Mouse (Mus musculus) heart, embryonic 14.5 days (tissue): ENCODE results near the gene Shf. TPM values are rescaled to one million over a fixed set of nuclear protein-coding genes. Genes with fewer than 3 reads are reported as not detected.

Experiments used
- ATAC-seq: fragments of 200-750 bp; cut with Nextera tagmentation; 2 replicates; pipeline ENCODE4 v1.8.0; 2017; ENCODE audit warnings: low read depth, moderate TSS enrichment; ENCODE audit not compliant: insufficient number of reproducible peaks, insufficient read depth, low FRiP score
- H3K27ac ChIP-seq, 2 experiments: fragments of 200-500 bp in 1 of 2; fragments of 300-500 bp in 1 of 2; sonication (generic) in 1 of 2; replicated peaks in 1 of 2; 2 replicates each; pipeline ENCODE4 v1.5.1; 2012 to 2014; ENCODE audit warnings: low read depth in 2 of 2, low read length in 2 of 2, control low read depth in 1 of 2, mild to moderate bottlenecking in 1 of 2, mixed read lengths in 1 of 2; ENCODE audit not compliant: control insufficient read depth in 1 of 2, insufficient read depth in 1 of 2
- H3K27me3 ChIP-seq: fragments of 300-500 bp; sonication (generic); 2 replicates; pipeline ENCODE4 v1.6.1; 2014; ENCODE audit warnings: mild to moderate bottlenecking, low read length, control low read depth; ENCODE audit not compliant: control insufficient read depth, insufficient read depth
- H3K36me3 ChIP-seq: fragments of 300-500 bp; sonication (generic); 2 replicates; pipeline ENCODE4 v1.6.1; 2014; ENCODE audit warnings: mild to moderate bottlenecking, control low read depth, low read length, mixed read lengths; ENCODE audit not compliant: control insufficient read depth, insufficient read depth
- H3K4me1 ChIP-seq, 2 experiments: fragments of 200-500 bp in 1 of 2; fragments of 300-500 bp in 1 of 2; sonication (generic) in 1 of 2; 2 replicates each; pipeline ENCODE4 v1.6.1; 2012 to 2014; ENCODE audit warnings: low read length in 2 of 2, control low read depth in 1 of 2, mixed read lengths in 1 of 2; ENCODE audit not compliant: control insufficient read depth in 2 of 2, insufficient read depth in 2 of 2
- H3K4me2 ChIP-seq: fragments of 300-500 bp; sonication (generic); 2 replicates; pipeline ENCODE4 v1.6.1; 2014; ENCODE audit warnings: mild to moderate bottlenecking, low read length
- H3K4me3 ChIP-seq, 2 experiments: fragments of 200-500 bp in 1 of 2; fragments of 300-500 bp in 1 of 2; sonication (generic) in 1 of 2; 2 replicates each; pipeline ENCODE4 v1.5.1; 2012 to 2014; ENCODE audit warnings: low read length in 2 of 2, mild to moderate bottlenecking in 2 of 2, control low read depth in 1 of 2, low read depth in 1 of 2, moderate library complexity in 1 of 2; ENCODE audit not compliant: control insufficient read depth in 1 of 2, insufficient read depth in 1 of 2
- H3K9ac ChIP-seq: fragments of 300-500 bp; sonication (generic); 2 replicates; pipeline ENCODE4 v1.6.1; 2014; ENCODE audit warnings: mild to moderate bottlenecking, low read length
- H3K9me3 ChIP-seq: fragments of 300-500 bp; sonication (generic); 2 replicates; pipeline ENCODE4 v1.6.1; 2016; ENCODE audit warnings: low read length, control low read depth; ENCODE audit not compliant: control insufficient read depth
- WGBS: fragments of 180-500 bp; shearing (Covaris S2); extraction: QIAGEN DNeasy Blood & Tissue Kit; methylation state at CpG from one replicate; pipeline ENCODE4 v1.1.7; 2014; 5-methylcytosine and 5-hydroxymethylcytosine counted together
- polyA plus RNA-seq: library from polyadenylated mRNA; unstranded; fragments of >200 nt; fragmentation: Nextera tagmentation; extraction: Ambion mirVana; gene quantifications from 2 replicates; pipeline ENCODE4 v1.2.1, GENCODE M21; 2014

Gene Shf
- polyA plus RNA-seq, 1 experiment from 2014 or later: 3.6 TPM

GRCm38 (mm10) chr2:122375391-122375991 is 6.5 kb upstream of the Shf start:
- no peaks in the 10 kb centered on the region for H3K27me3 ChIP-seq
- H3K36me3 ChIP-seq: no peaks in the 10 kb centered on the region
- H3K27ac ChIP-seq: peak overlapping the region; percentile 90 to 95
- H3K9ac ChIP-seq: peak overlapping the region; percentile 80
- H3K9me3 ChIP-seq: no peaks in the 10 kb centered on the region
- peaks cover 3 to 6% of the 10 kb centered on the region in 2 experiments for H3K4me1 ChIP-seq
- H3K4me3 ChIP-seq: peak overlapping the region; percentile 79 to 98
- H3K4me2 ChIP-seq: peak overlapping the region; percentile 69
- peak; percentile 89 for ATAC-seq
- under 1% methylated on average over 32 of the region's 32 CpGs for WGBS

GRCm38 (mm10) chr2:122374666-122375331 is 5.8 kb upstream of the Shf start:
- Histone ChIP-seq H3K4me1 (peaks cover 2 to 3% of the 10 kb centered on the region in 2 experiments; a peak in 3 of 4 replicates), H3K9ac (peak overlapping the region; percentile 73), H3K27ac (no peak overlapping the region), H3K27me3 (no peaks in the 10 kb centered on the region), H3K36me3 (no peaks in the 10 kb centered on the region), H3K4me3 (peak overlapping the region; percentile 54 to 79), H3K9me3 (no peaks in the 10 kb centered on the region), H3K4me2 (peak overlapping the region; percentile 69)
- no peak for ATAC-seq
- WGBS: 23% methylated on average over 23 of the region's 23 CpGs

DNA sequence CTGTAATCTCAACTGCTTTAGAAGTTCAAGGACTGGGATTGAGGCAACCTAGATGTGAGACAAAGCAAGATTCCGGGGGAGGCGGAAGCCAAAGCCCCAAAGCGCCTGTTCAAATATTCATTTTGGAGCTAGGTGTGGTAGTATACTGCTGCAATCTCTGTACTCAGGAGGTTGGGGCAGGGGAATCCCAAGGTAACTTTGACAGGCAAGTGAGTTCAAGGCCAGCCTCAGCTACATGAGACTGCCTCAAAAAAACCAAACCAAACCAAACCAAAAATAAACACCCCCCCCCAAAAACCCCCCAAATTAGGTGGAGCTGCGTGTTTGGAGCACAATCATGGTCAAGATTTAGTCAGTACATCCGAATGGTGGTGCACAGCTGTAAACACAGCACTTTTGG is 5.0 kb upstream of the Shf start:
- Histone ChIP-seq H3K4me1 (peaks cover 6% of the 10 kb centered on the region in 2 experiments; a peak in 3 of 4 replicates), H3K4me3 (no peak overlapping the region), H3K36me3 (no peaks in the 10 kb centered on the region), H3K27me3 (no peaks in the 10 kb centered on the region), H3K4me2 (no peak overlapping the region), H3K27ac (no peak overlapping the region), H3K9ac (no peak overlapping the region), H3K9me3 (no peaks in the 10 kb centered on the region)
- ATAC-seq: no peak
- WGBS: 80% methylated on average over 5 of the region's 5 CpGs

GRCm38 (mm10) chr2:122372541-122372940 is 3.6 kb upstream of the Shf start:
- 75% methylated on average over 1 of the region's 1 CpGs for WGBS

GRCm38 (mm10) chr2:122372067-122372466 is 3.1 kb upstream of the Shf start:
- 66% methylated on average over 3 of the region's 3 CpGs for WGBS
- Histone ChIP-seq H3K9ac (no peak overlapping the region), H3K4me2 (no peak overlapping the region), H3K4me1 (peaks cover 13 to 14% of the 10 kb centered on the region in 2 experiments), H3K9me3 (no peaks in the 10 kb centered on the region), H3K27ac (no peak overlapping the region), H3K4me3 (no peak overlapping the region), H3K36me3 (no peaks in the 10 kb centered on the region), H3K27me3 (no peaks in the 10 kb centered on the region)
- no peak for ATAC-seq

More at GRCm38 (mm10) chr2:122372541-122372940, 3.6 kb upstream of the Shf start:
- Histone ChIP-seq H3K4me2 (no peak overlapping the region), H3K36me3 (no peaks in the 10 kb centered on the region), H3K4me1 (peaks cover 9 to 12% of the 10 kb centered on the region in 2 experiments; a peak in 3 of 4 replicates), H3K4me3 (no peak overlapping the region), H3K9me3 (no peaks in the 10 kb centered on the region), H3K27me3 (no peaks in the 10 kb centered on the region), H3K9ac (no peak overlapping the region), H3K27ac (no peak overlapping the region)
- no peak for ATAC-seq

GRCm38 (mm10) chr2:122370101-122370750 is 1.3 kb upstream of the Shf start:
- H3K9me3 ChIP-seq: no peaks in the 10 kb centered on the region
- no peak overlapping the region for H3K4me3 ChIP-seq
- H3K27me3 ChIP-seq: no peaks in the 10 kb centered on the region
- H3K4me2 ChIP-seq: no peak overlapping the region
- ATAC-seq: no peak
- H3K9ac ChIP-seq: no peak overlapping the region
- H3K27ac ChIP-seq: no peak overlapping the region
- H3K36me3 ChIP-seq: no peaks in the 10 kb centered on the region
- 47% methylated on average over 10 of the region's 10 CpGs for WGBS
- H3K4me1 ChIP-seq: peaks cover 17 to 19% of the 10 kb centered on the region in 2 experiments

GRCm38 (mm10) chr2:122368081-122368971 is 636 bp downstream of the Shf start:
- WGBS: 2% methylated on average over 27 of the region's 55 CpGs
- Histone ChIP-seq H3K36me3 (0 out of 2 replicates have a peak, but pooled peaks cover 7% of the 10 kb centered on the region), H3K4me2 (peak overlapping the region; percentile 77), H3K9ac (peak overlapping the region; percentile 81), H3K4me3 (peak overlapping the region; percentile 64 to 67), H3K27ac (no peak overlapping the region; a peak in 1 of 4 replicates), H3K27me3 (no peaks in the 10 kb centered on the region), H3K9me3 (no peaks in the 10 kb centered on the region), H3K4me1 (peaks cover 15 to 19% of the 10 kb centered on the region in 2 experiments)
- peak; percentile 60 for ATAC-seq
